Mouse (Mus musculus) CH12.LX (cell line): Measurements from ENCODE around the gene Cnih3.

Experiments
- CTCF ChIP-seq, 2 experiments: IDR thresholded peaks in 1 of 2; conservative IDR thresholded peaks in 1 of 2; 2 replicates each; pipeline ENCODE4 v1.5.1; 2011 to 2012; ENCODE audit warnings: low read depth in 2 of 2, low read length in 2 of 2, improper control_type of control experiment in 1 of 2, inconsistent platforms in 1 of 2, mild to moderate bottlenecking in 1 of 2, moderate library complexity in 1 of 2
- RAD21 ChIP-seq: IDR thresholded peaks from 2 replicates; pipeline ENCODE4 v1.6.1; 2011; ENCODE audit warnings: low read depth, mild to moderate bottlenecking, low read length, improper control_type of control experiment, moderate library complexity
- TCF12 ChIP-seq: IDR thresholded peaks from 2 replicates; pipeline ENCODE4 v1.6.1; 2014; ENCODE audit warnings: low read depth, mild to moderate bottlenecking, inconsistent platforms, low read length, improper control_type of control experiment
- ZNF384 ChIP-seq: IDR thresholded peaks from 2 replicates; pipeline ENCODE4 v1.6.1; 2012; ENCODE audit warnings: low read depth, low read length, improper control_type of control experiment, inconsistent platforms

GRCm38 (mm10) chr1:181422796-181423195 lies 70.4 kb downstream of the Cnih3 start:
- no peak for TF ChIP-seq CTCF (conservative IDR thresholded peaks at IDR 0.05 in 1 of 2, IDR thresholded peaks at IDR 0.05 in 1 of 2; ENCODE audit: low read depth in 2 of 2, low read length in 2 of 2)
- TF ChIP-seq ZNF384 = no peak
- no peak for TF ChIP-seq TCF12
- TF ChIP-seq RAD21 = no peak
